Mouse (Mus musculus): ENCODE measurements at regions not wholly inside any gene's neighbourhood (a gene's known extent, or its start where the extent isn't known, plus 50 kb on each side); places are given as distances from the start of the nearest gene placed in this dataset.
A peak's percentile ranks its signal among the peaks of the same experiment; 100 is the strongest.

DNA sequence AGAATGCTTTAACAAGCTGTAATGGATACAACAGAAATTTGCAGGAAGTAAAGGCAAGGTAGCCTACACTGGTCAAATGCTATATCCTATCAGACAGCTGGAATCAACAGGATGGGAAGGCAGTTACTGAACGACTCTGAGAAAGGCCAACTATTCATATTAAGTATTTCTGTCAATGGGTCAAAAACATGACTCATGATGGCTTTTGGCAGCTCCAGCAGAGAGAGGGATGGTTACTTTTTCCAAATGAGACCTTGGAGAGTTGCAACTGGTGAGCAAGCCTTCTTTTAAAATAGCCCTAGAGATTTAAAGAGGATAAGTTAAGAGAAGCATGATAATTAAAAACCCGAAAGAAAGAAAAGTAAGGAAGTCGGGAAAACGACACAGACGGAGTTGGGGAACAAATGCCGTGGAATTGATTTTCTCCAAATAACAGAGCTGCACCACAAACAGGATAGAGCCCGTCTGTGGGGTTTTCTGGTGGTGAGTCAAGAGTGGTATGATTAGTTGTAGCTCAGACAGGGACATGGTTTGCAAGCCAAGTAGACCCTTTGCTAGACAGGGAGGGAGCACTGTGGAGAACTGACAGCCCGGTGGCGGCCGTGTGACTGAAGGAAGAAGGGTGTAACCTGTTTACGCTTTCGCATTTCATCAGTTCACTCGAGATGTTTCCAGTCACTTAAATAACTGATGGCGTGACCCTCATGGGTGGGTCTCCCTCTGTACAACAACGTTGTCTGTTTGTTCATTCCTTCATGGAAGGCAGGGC, 3638.1 kb upstream of the Gm7489 start:
- DNase-seq (ENCODE audit: low spot score), result no peak

GRCm38 (mm10) chr15:50260057-50260456, 3624.6 kb upstream of the Gm7489 start:
- DNase-seq (ENCODE audit: low spot score), result no peak

- peak; percentile 36 for DNase-seq (ENCODE audit: low spot score)
These were observed 3623.3 kb upstream of the Gm7489 start for GRCm38 (mm10) chr15:50261245-50261872.

DNA sequence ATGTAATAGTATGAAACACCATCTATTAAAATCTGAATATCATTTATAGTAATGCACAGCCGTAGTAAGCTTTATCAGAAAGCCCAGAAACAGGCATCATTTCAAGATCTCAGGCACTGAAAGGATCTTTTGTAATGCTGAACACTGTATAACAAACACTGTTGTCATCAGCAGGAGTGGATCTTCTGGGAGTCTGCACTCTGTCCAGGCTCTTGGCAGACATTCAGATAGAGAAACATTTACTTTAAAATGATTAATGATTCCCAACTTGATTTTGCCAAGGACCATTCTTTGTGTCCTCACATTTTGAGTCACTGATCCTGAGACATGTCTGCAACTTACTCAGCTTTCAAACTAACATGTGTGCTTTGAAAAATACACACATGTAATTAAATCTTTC, 3617.2 kb upstream of the Gm7489 start:
- DNase-seq (ENCODE audit: low spot score), result no peak

DNA sequence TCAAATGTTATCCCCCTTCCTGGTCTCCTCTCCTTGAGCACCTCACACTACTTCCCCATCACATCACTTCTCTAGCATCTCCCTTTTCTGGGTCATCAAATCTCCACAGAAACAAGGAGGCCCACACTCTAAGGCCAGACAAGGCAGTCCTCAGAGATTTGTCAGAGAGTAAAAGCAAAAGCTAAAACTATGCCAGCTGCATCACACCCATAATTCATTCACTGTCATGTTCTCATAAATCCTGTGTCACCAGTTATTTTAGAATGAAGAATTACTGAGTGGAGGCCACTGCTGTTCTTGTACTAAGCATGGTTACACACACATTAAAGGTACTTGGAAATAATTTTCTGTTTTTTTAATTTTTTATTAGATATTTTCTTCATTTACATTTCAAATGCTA, 3613.1 kb upstream of the Gm7489 start:
- no peak for DNase-seq (ENCODE audit: low spot score)

DNA sequence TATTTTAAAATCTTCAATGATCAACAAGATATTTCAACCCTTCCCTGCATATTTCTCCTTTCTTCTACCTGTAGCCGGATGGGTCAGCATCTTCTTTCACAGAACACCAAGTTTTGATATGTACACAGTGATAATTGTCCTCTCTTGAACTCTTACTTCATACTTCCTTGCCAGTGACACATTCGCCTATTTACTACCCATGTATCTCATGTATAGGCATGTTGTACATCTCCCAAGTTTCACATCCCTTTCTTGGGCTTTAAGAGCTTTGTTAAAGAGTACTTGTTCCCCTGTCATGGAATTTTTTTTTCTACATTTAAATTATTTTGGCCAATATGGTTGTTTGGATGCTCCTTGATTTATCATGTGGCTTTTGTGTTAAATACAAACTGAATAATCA, 3602.1 kb upstream of the Gm7489 start:
- DNase-seq (ENCODE audit: low spot score), result no peak

DNA sequence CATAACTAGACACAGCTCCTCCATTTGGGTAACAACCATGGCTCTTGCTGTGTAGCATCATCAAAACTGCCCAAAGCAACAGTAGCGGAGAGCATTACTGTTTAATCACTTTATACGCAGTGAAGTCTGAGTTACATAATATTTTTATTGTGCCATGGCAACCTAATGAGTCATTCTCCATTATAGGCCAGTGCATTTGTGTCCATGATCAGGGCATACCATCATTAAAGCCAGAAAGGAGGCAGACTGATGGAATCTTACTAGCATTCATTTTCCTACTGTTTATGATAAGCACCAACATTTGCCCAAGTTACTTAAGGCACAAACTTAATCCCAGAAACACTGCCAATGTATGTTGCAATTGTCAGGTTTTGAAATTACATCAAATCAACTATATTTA, 3601.2 kb upstream of the Gm7489 start:
- no peak for DNase-seq (ENCODE audit: low spot score)

DNA sequence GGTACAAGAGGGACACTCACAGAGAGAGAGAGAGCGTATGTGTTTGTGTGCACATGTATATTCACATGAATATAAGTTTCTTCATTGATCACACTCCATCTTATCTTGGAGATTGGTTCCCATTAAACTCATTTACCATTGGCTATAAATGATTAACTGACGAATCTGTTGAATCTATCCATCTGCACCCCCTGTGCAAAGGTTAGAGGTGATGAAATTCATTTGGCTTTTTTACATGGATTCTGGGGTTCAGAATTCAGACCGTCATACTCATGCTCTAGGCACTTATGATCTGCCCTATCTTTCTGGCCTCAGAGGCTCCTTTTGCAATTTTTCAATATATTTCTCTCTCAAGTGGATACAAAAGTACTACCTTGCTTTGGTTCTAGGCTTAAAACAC, 3582.9 kb upstream of the Gm7489 start:
- DNase-seq (ENCODE audit: low spot score), result no peak

- no peak for DNase-seq (ENCODE audit: low spot score)
These were observed 3580.6 kb upstream of the Gm7489 start for GRCm38 (mm10) chr15:50304085-50304484.

- DNase-seq (ENCODE audit: low spot score), result no peak
These were observed 3563.9 kb upstream of the Gm7489 start for GRCm38 (mm10) chr15:50320796-50321195.

- DNase-seq (ENCODE audit: low spot score), result no peak
These were observed 3539.2 kb upstream of the Gm7489 start for GRCm38 (mm10) chr15:50345536-50345935.

DNA sequence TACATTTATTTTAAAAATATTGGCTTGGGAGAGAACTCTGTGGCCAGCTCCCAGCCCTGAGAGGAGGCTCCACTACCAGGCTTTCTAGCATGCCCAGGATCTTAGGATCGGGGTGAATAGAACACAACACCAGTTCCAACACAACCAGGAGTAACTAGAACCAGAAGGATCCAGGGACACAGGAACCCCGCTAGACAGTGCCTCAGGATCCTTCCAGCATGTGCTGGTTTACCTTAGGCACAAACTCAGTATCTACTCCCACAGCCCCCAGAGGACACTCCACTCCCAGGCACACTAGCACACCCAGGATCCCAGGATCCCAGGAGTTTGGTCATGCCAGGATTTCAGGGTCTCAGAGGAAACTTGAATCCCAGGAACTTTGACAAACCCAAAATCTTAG, 3537.8 kb upstream of the Gm7489 start:
- DNase-seq (ENCODE audit: low spot score), result no peak

DNA sequence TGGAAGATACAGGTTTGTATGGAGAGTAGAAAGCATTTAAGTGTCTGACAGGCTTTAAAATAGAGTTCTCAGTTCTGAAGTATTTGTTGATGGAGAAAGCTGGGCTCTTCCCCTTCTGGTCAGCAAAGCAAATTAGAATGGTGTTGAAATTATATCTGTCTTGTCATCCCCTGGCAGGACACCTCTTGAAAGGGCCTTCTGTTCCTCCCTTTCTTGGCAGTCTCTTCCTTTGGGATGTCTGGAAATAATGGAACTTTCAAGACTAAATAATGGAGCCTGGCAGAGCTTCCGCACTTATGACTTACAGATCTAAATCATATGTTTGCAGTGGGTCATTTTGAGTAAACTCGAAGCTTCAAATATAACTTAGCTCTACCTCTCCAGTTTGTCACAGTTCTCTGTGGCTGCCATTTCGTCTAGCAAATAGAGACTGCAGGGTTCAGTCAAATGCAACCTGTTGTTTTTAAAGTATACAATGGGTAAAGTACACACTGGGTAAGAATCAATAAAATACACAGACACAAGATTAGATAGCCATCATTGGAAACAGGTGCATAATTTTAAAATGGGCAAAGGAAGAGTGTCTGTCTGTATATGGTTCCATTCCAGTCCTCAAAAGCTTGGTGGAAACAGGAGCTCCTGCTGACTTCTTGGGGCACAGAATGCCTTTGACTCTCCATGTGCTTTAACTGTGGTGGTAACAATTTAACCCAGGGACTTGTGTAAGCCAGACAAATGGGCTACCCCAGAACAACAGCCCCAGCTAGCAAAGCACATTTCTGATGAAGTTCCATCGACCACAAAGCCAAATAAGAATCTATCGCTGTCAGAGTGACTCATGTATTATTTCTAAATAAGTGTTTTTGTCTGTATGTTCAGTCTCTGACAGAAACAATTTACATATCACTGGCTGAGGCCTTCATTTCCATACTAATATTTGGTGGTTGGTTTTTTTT, 3524.4 kb upstream of the Gm7489 start:
- no peak for DNase-seq (ENCODE audit: low spot score)

DNA sequence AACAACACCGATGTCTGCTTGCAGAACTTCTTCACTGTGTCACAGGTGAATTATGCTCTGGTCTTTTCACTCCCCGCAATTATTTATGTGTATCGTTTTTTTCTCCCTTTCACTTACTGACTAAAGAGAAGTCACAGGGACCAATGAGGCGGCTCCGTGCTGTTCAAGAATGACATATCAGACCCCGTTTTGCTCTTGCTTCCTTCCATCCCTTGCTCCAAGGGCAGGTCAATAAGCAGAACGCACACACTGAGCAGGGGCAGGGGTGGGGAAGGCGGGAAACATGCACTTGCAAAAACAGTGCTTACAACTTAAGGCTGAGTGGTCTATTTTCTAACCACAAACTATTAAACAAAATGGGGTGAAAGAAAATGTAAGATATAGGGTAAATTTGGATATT, 3523.4 kb upstream of the Gm7489 start:
- DNase-seq (ENCODE audit: low spot score), result no peak

DNA sequence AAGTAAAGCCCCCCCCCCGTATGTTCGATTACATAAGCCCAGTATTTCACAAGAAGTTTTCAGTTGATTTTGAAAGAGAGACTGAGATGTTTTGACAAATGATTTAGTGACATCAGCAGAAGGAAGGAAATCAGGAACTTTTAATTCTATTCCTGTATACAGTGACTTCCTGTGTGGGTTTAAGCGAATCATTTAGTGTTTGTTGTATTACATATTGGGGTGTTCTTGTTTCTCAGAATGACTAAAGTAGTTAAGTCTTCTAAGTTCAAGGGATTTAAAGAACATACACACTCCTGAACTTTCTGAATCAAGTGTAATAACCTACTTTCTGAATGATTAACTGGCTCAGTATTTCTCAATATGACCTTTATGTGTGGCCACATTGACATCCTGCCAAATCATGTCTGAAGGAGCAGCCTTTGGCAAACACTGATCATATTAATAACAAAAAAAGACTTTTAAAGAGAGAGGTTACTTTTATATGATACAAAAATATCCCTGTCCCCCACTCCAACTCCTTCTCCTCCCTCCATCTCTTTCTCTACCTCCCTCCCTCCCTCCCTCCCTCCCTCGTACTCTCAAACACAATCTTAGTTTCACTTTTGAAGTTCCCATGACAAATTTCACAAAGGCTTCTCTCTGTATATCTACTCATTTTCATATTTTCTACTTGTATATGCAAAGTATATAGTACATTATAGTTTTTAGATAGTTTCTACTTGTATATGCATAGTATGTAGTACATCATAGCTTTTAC, 3522.8 kb upstream of the Gm7489 start:
- no peak for DNase-seq (ENCODE audit: low spot score)

- no peak for DNase-seq (ENCODE audit: low spot score)
These were observed 3484.5 kb upstream of the Gm7489 start for GRCm38 (mm10) chr15:50400006-50400781.

- DNase-seq (ENCODE audit: low spot score), result no peak
These were observed 3483.3 kb upstream of the Gm7489 start for GRCm38 (mm10) chr15:50401386-50401785.

DNA sequence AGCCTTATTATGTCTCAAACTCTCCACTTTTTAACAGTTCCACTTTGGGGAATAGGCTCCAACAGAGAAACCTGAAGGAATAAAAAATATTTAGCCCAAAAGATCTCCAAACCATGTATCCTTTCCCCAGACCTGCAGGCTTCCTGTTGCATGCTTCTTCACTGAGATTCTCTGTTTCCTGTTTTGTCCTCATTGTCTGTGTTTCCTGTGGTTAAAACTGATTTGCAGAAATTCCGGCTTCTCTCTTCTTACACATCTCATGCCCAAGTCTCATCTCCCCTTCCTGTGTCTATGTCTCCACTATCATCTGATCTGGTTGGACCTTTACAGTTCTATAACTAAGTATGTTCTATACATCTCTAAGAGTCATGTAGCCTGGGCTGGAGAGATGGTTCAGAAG, 3482.2 kb upstream of the Gm7489 start:
- DNase-seq (ENCODE audit: low spot score), result no peak

DNA sequence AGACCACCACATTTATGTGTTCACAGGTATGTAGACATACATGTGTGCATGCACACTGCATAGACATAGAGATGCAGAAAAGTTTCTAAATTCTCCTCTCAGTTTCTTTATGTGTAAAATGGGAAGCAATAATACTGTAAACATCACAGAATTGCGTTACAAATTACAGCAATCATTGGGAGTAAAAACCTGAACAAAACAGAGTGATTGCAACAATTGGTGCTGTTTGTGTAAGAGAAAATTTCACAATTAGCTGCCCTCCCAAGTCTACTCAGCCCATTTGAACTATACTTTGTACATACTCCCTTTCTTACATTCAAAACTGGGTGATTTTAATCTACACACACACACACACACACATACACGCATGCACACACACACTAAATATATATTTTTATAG, 3480.8 kb upstream of the Gm7489 start:
- DNase-seq (ENCODE audit: low spot score), result no peak

DNA sequence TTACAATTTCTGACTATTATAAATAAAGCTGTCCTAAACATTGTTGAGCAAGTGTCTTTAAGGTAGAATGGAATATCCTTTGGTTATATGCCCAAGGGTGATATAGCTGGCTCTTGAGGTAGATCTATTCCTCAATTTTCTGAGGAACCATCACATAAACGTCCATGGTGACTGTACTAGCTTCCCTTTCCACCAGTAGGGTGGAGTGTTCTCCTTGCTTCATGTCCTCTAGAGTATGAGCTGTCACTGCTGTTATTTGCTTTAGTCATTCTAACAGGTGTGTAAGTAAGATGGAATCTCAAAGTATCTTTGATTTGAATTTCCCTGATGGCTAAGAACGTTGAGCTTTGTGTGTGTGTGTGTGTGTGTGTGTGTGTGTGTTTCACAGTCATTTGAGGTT, 3475.7 kb upstream of the Gm7489 start:
- no peak for DNase-seq (ENCODE audit: low spot score)

GRCm38 (mm10) chr15:50417641-50418040, 3467.1 kb upstream of the Gm7489 start:
- DNase-seq (ENCODE audit: low spot score), result no peak

Measured in left cerebral cortex, adult 11 months (tissue).